Mouse (Mus musculus) T-helper 2 cell (primary cell): ENCODE measurements around the gene Gabrr3.

Experiments used
- in situ Hi-C: fragments of 300-600 bp; cut with MboI, MseI; formaldehyde crosslinking; loops from one replicate; pipeline ENCODE4 v1.15.1; 2025; ENCODE audit warnings: high pct_unique_total_duplicates

The Gabrr3 gene

GRCm38 (mm10) chr16:59463973-59464372 lies 56.8 kb downstream of the Gabrr3 start:
- in situ Hi-C loops: no loop called here

DNA sequence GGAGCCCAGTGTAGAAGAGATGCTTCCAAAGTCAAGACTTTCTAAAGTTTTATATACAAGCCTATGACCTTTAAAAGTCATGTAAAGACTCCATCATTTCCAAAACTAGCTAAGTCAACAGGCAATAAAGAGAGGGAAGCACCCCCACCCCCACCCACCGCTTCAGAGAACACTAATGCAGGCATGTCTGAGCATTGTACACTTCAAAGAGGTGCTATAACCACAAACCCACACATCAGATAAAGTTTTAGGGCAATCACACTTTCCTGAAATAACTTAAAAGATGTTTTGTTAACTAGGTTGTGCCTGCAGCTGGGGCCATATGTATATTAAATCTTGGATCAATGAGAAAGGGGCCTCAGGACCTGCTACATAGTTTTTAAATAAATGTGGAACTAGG lies 62.7 kb downstream of the Gabrr3 start:
- in situ Hi-C loops: loop anchor here (10.0 kb wide), 1 partner anchor 765 kb away; no protein-coding TSS in a partner anchor

DNA sequence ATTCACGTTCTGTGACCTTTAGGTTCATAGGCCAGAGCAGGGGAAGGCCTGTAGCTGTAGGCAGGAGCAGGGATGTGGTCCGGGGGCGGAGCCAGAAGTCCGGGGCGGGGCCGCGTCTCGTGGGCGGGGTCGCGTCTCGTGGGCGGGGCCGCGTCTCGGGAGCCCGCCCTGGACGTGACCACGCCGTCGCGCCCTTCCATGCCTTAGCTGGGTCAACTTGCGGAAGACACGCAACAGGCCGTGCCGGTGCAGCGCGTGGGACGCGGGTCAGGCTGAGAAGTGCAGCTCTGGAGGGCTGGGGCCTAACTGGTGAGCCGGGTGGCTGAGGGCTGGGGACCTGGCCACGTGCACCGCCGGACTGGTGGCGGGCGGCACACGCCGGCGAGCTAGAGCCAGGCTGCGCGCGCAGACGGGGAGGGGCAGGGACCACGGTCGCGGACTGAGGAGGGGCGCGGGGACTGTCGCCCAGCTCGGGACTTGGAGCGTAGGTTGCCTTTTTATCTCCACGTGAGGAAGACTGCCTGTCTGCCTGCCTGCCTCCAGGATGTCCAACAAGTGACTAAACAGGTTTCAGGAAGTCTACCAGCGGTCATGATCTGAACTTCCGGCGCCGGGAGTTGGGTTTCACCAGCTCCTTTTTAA lies 64.6 kb downstream of the Gabrr3 start, which contains the start of gene Riox2:
Gene Riox2 (plus strand): TSS at position 139 of the 642 bp plus-strand sequence.
- in situ Hi-C loops: loop anchor here (10.0 kb wide), 1 partner anchor 767 kb away; no protein-coding TSS in a partner anchor

GRCm38 (mm10) chr16:59472546-59472945 lies 65.4 kb downstream of the Gabrr3 start:
- in situ Hi-C loops: loop anchor here (10.0 kb wide), 1 partner anchor 768 kb away; no protein-coding TSS in a partner anchor

- in situ Hi-C loops: loop anchor here (5.0 to 10.0 kb wide), 2 partner anchors 143 to 770 kb away; no protein-coding TSS in a partner anchor
Observed at GRCm38 (mm10) chr16:59474788-59475187, 67.7 kb downstream of the Gabrr3 start.

DNA sequence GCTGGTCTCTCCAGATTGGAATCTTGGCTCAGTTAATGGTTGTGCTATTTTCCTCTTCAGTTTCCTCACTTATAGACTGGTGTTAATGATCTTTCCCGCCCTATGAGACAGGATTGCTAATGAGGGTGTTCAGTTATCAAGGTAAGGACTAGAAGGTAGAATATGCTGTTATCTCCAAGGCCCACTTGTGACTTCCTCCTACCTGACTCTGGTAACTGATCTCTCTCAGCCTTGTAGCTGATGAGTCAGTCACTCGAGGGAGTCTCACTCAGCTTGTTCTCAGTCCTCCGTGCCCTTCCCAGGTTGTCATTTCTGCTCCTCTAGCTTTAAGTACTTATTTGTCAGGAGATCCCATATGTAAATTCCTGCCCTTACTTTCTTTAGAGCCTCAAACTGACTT lies 70.8 kb downstream of the Gabrr3 start:
- in situ Hi-C loops: loop anchor here (5.0 to 10.0 kb wide), 2 partner anchors 139 to 773 kb away; no protein-coding TSS in a partner anchor

DNA sequence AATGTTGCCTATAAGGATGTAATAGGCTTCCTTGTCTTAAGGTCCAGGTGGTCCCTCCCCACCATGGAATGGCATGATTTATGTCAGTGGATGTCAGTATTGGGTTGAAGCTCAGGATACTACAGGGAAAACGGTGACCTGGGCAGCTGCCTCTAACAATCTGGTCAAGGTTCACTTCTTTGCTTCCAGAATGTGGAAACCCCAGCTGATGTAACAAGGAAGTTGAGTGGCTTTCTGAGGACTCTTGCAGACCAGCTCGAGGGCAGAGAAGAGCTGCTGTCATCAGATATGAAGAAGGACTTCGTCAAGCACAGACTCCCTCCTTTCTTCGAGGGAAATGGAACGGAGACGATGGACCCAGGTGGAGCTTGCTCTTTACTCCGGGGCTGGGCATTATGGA lies 80.1 kb downstream of the Gabrr3 start:
- in situ Hi-C loops: loop anchor here (10.0 kb wide), 1 partner anchor 108 kb away; no protein-coding TSS in a partner anchor

- in situ Hi-C loops: loop anchor here (10.0 kb wide), 1 partner anchor 107 kb away; no protein-coding TSS in a partner anchor
Observed at GRCm38 (mm10) chr16:59487975-59488548, 80.9 kb downstream of the Gabrr3 start.

- in situ Hi-C loops: no loop called here
Observed at GRCm38 (mm10) chr16:59493199-59493598, 86.1 kb downstream of the Gabrr3 start.

GRCm38 (mm10) chr16:59497947-59498346 lies 90.8 kb downstream of the Gabrr3 start:
- in situ Hi-C loops: no loop called here

- in situ Hi-C loops: no loop called here
Observed at GRCm38 (mm10) chr16:59499180-59499579, 92.0 kb downstream of the Gabrr3 start.

- in situ Hi-C loops: no loop called here
Observed at GRCm38 (mm10) chr16:59509830-59510229, 102.7 kb downstream of the Gabrr3 start.
